Mouse (Mus musculus): ENCODE data around the gene Mras.

DNA sequence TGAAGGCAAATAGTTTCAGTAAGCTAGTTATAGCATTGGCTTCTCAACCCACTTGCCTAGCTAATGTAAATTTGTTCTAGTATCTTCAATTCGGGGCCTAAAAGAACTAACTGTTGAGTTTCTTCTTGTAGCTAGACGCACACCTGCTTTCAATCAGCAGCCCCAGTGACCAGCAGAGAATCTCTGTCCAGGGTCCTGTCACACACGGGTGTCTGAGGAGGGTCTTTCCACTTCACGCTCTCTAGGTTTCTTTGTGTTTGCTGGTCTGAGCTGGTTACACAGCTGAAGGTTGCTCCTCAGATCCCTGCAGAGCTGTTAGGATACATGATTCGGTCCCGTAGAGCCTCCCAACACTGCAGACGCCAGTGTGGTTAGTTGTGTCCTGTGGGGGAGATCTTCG, 74.1 kb downstream of the Mras start:
- TF ChIP-seq CTCF (IDR thresholded peaks at IDR 0.05), result no peak
- TF ChIP-seq EP300 (IDR thresholded peaks at IDR 0.05), result no peak
